Mouse (Mus musculus): ENCODE results near the gene Fcgr1. TPM values are rescaled to one million over a fixed set of nuclear protein-coding genes. Genes with fewer than 3 reads are reported as not detected.
"Not testable (repeated sequence)": the region's sequence is repeated elsewhere in the genome, so short reads cannot be mapped to it uniquely, and the experiment has no call there.

Fcgr1 gene
- polyA plus RNA-seq, 1 experiment from 2014 or later: 2.1 TPM

GRCm38 (mm10) chr3:96239949-96240798 is 53.6 kb downstream of the Fcgr1 start, which contains the start of gene Hist2h2aa2:
TSS of gene Hist2h2aa2 (minus strand) at chr3:96240276.
- peak within 1 kb of the TSS; percentile 58 for H3K9ac ChIP-seq (ENCODE audit: low read length)
- H3K27me3 ChIP-seq (ENCODE audit: control insufficient read depth, insufficient read depth, low read length); H3K9me3 ChIP-seq (ENCODE audit: control insufficient read depth, low read length); H3K36me3 ChIP-seq (ENCODE audit: control insufficient read depth, insufficient read depth, low read length): not testable (repeated sequence)
- DNase-seq (ENCODE audit: low spot score, missing footprints) (peak; percentile 88), ATAC-seq (ENCODE audit: low FRiP score) (peak; percentile 83)
- peak within 1 kb of the TSS; percentile 59 for H3K27ac ChIP-seq (ENCODE audit: low read depth, low read length)
- peak within 1 kb of the TSS; percentile 28 for H3K4me3 ChIP-seq (ENCODE audit: low read depth, low read length)
- H3K4me2 ChIP-seq: peak within 1 kb of the TSS; percentile 10; the same call in 1 of the 2 replicates
- WGBS: 5% methylated on average over 26 of the region's 85 CpGs
- peaks cover 20% of the 10 kb centered on the region for H3K4me1 ChIP-seq (ENCODE audit: control insufficient read depth, insufficient read depth, low read length)

- peak within 1 kb of the TSS; percentile 83 for H3K27ac ChIP-seq (ENCODE audit: low read depth, low read length)
- not testable (repeated sequence) for H3K9me3 ChIP-seq (ENCODE audit: control insufficient read depth, low read length); DNase-seq (ENCODE audit: low spot score, missing footprints); H3K27me3 ChIP-seq (ENCODE audit: control insufficient read depth, insufficient read depth, low read length); H3K36me3 ChIP-seq (ENCODE audit: control insufficient read depth, insufficient read depth, low read length)
- H3K4me3 ChIP-seq (ENCODE audit: low read depth, low read length): peak within 1 kb of the TSS; percentile 49
- H3K4me1 ChIP-seq (ENCODE audit: control insufficient read depth, insufficient read depth, low read length): peaks cover 12% of the 10 kb centered on the region
- H3K9ac ChIP-seq (ENCODE audit: low read length): peak within 1 kb of the TSS; percentile 91
- peak; percentile 92 for ATAC-seq (ENCODE audit: low FRiP score)
- peak within 1 kb of the TSS; percentile 70 for H3K4me2 ChIP-seq
- 0% methylated on average over 20 of the region's 68 CpGs for WGBS
These were observed 54.6 kb downstream of the Fcgr1 start, which contains the start of gene Hist2h3c2 for GRCm38 (mm10) chr3:96238954-96239793. TSS of gene Hist2h3c2 (minus strand) at chr3:96239127.

GRCm38 (mm10) chr3:96237904-96238511 is 55.8 kb downstream of the Fcgr1 start:
- WGBS: 1% methylated on average over 12 of the region's 12 CpGs
- peak overlapping the region; percentile 49 for H3K4me3 ChIP-seq (ENCODE audit: low read depth, low read length)
- H3K4me2 ChIP-seq: peak overlapping the region; percentile 70
- no peak for ATAC-seq (ENCODE audit: low FRiP score)
- peak overlapping the region; percentile 83 for H3K27ac ChIP-seq (ENCODE audit: low read depth, low read length)
- H3K9me3 ChIP-seq (ENCODE audit: control insufficient read depth, low read length): no peaks in the 10 kb centered on the region
- no peaks in the 10 kb centered on the region for H3K36me3 ChIP-seq (ENCODE audit: control insufficient read depth, insufficient read depth, low read length)
- peak; percentile 91 for DNase-seq (ENCODE audit: low spot score, missing footprints)
- H3K9ac ChIP-seq (ENCODE audit: low read length): peak overlapping the region; percentile 91
- peaks cover 12% of the 10 kb centered on the region for H3K4me1 ChIP-seq (ENCODE audit: control insufficient read depth, insufficient read depth, low read length)
- no peaks in the 10 kb centered on the region for H3K27me3 ChIP-seq (ENCODE audit: control insufficient read depth, insufficient read depth, low read length)

GRCm38 (mm10) chr3:96237335-96237903 is 56.4 kb downstream of the Fcgr1 start:
- Histone ChIP-seq H3K27ac (ENCODE audit: low read depth, low read length) (peak overlapping the region; percentile 83), H3K36me3 (ENCODE audit: control insufficient read depth, insufficient read depth, low read length) (no peaks in the 10 kb centered on the region), H3K4me3 (ENCODE audit: low read depth, low read length) (peak overlapping the region; percentile 49), H3K4me1 (ENCODE audit: control insufficient read depth, insufficient read depth, low read length) (peaks cover 12% of the 10 kb centered on the region), H3K4me2 (peak overlapping the region; percentile 70), H3K9me3 (ENCODE audit: control insufficient read depth, low read length) (no peaks in the 10 kb centered on the region), H3K9ac (ENCODE audit: low read length) (peak overlapping the region; percentile 91), H3K27me3 (ENCODE audit: control insufficient read depth, insufficient read depth, low read length) (no peaks in the 10 kb centered on the region)
- DNase-seq (ENCODE audit: low spot score, missing footprints) (peak; percentile 92), ATAC-seq (ENCODE audit: low FRiP score) (no peak)
- 27% methylated on average over 7 of the region's 7 CpGs for WGBS

GRCm38 (mm10) chr3:96236834-96237334 is 56.9 kb downstream of the Fcgr1 start:
- peak; percentile 86 for DNase-seq (ENCODE audit: low spot score, missing footprints)
- WGBS: 81% methylated on average over 4 of the region's 4 CpGs

GRCm38 (mm10) chr3:96235836-96236235 is 57.9 kb downstream of the Fcgr1 start:
- Histone ChIP-seq H3K27ac (ENCODE audit: low read depth, low read length) (no peak overlapping the region), H3K4me1 (ENCODE audit: control insufficient read depth, insufficient read depth, low read length) (peaks cover 11% of the 10 kb centered on the region), H3K27me3 (ENCODE audit: control insufficient read depth, insufficient read depth, low read length) (no peaks in the 10 kb centered on the region), H3K36me3 (ENCODE audit: control insufficient read depth, insufficient read depth, low read length) (no peaks in the 10 kb centered on the region), H3K4me3 (ENCODE audit: low read depth, low read length) (no peak overlapping the region), H3K4me2 (no peak overlapping the region), H3K9ac (ENCODE audit: low read length) (no peak overlapping the region), H3K9me3 (ENCODE audit: control insufficient read depth, low read length) (no peaks in the 10 kb centered on the region)
- DNase-seq (ENCODE audit: low spot score, missing footprints) (no peak), ATAC-seq (ENCODE audit: low FRiP score) (no peak)
- WGBS: 70% methylated on average over 3 of the region's 3 CpGs

More at GRCm38 (mm10) chr3:96236834-96237334, 56.9 kb downstream of the Fcgr1 start:
- Histone ChIP-seq H3K4me2 (peak overlapping the region; percentile 70), H3K27ac (ENCODE audit: low read depth, low read length) (peak overlapping the region; percentile 83; the same call in 1 of the 2 replicates), H3K4me3 (ENCODE audit: low read depth, low read length) (peak overlapping the region; percentile 49), H3K4me1 (ENCODE audit: control insufficient read depth, insufficient read depth, low read length) (peaks cover 12% of the 10 kb centered on the region), H3K27me3 (ENCODE audit: control insufficient read depth, insufficient read depth, low read length) (no peaks in the 10 kb centered on the region), H3K9ac (ENCODE audit: low read length) (peak overlapping the region; percentile 91; the same call in 1 of the 2 replicates), H3K9me3 (ENCODE audit: control insufficient read depth, low read length) (no peaks in the 10 kb centered on the region), H3K36me3 (ENCODE audit: control insufficient read depth, insufficient read depth, low read length) (no peaks in the 10 kb centered on the region)
- no peak for ATAC-seq (ENCODE audit: low FRiP score)

- H3K9me3 ChIP-seq (ENCODE audit: control insufficient read depth, low read length): no peaks in the 10 kb centered on the region
- H3K36me3 ChIP-seq (ENCODE audit: control insufficient read depth, insufficient read depth, low read length): no peaks in the 10 kb centered on the region
- no peak overlapping the region for H3K4me3 ChIP-seq (ENCODE audit: low read depth, low read length)
- H3K4me2 ChIP-seq: no peak overlapping the region
- no peak overlapping the region for H3K27ac ChIP-seq (ENCODE audit: low read depth, low read length)
- no peaks in the 10 kb centered on the region for H3K27me3 ChIP-seq (ENCODE audit: control insufficient read depth, insufficient read depth, low read length)
- no peak overlapping the region for H3K9ac ChIP-seq (ENCODE audit: low read length)
- ATAC-seq (ENCODE audit: low FRiP score) (no peak), DNase-seq (ENCODE audit: low spot score, missing footprints) (no peak)
- 96% methylated on average over 2 of the region's 2 CpGs for WGBS
- H3K4me1 ChIP-seq (ENCODE audit: control insufficient read depth, insufficient read depth, low read length): peaks cover 9% of the 10 kb centered on the region
These were observed 58.9 kb downstream of the Fcgr1 start for GRCm38 (mm10) chr3:96234914-96235313.
